Mouse (Mus musculus) CD4-positive, CD25-positive, alpha-beta regulatory T cell, adult 2 months (primary cell): Measurements from ENCODE around the gene Gm20388.

Experiments
- DNase-seq: peaks from one replicate; pipeline ENCODE4 v3.0.0-alpha.2; 2012; ENCODE audit warnings: low read depth, low spot score

Gm20388 gene

DNA sequence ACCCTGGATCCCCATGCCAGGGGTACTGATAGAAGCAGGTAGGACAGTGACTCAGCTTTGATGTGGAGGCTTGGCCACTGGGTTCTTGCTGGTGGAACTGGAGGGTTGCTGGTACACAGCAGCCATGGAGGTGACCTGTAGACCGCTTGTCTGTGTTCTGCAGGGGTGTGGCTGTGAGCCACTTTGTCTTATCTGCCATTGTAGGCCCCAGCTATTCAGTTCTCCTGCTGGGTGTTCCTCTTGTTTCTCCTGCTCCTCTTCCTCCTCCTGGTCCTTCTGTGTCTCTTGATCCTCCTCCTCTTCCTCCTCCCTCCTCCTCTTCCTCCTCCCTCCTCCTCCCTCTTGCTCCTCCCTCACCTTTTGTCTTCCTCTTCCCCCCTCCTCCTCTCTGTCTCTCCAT, 614.5 kb downstream of the Gm20388 start:
- no peak for DNase-seq

DNA sequence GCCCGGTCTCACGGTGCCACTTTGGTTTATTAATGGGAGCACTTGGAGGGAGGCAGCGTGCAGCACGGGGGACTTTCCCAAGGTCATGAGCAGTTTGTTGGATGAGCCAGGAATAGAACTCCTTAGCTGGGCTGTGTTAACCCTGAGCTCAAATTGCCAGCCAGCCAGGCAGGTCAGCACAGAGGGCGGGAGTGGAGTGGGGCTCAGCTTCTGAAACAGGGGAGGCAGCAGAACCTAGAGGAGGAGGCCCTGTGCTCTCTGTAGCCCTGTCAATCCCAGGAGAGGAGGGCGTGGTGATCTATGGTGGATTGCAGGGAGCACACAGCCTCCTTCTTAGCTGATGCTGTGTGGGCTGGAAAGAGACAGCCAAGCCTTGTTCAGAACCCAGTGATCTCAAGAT, 615.2 kb downstream of the Gm20388 start:
- no peak for DNase-seq

DNA sequence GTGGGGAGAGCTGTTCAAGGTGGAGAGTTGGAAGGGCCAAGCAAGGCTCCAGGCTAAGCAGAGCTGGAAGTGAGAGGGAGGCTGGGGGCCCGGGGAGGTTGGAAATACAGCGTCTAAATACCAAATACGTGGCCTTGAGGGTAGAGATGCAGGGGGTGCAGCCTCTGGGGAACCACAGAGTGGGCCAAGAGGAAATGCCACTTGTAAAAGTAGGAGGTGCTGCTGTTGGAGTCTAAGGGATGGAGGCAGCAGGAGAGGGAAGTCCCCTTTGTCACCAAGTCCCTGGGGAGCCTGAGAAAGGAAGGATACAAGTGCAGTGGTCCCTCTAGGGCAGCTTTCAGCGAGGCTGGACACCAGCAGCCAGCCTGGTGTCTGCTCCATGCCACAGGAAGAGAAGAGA, 615.9 kb downstream of the Gm20388 start:
- no peak for DNase-seq

DNA sequence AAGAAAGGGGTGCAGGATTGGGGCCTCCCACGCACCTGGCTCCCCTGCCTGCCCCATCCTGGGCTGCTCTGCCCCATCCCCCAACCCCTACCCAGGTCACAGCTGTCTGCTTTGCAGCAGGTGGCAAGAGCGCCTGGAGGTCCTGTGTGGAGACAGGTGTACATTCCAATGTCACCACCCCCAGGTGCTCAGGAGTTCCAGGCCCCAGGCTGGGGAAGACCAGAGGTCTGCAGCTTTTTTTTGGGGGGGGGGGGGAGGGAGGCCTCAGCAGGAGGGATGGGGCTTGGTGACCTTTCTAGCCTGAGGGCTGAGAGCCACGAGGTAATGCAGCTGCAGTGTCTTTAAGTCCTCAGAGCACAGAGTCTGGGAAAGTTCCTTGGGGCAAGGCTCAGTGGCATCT, 617.7 kb downstream of the Gm20388 start:
- DNase-seq, result no peak

DNA sequence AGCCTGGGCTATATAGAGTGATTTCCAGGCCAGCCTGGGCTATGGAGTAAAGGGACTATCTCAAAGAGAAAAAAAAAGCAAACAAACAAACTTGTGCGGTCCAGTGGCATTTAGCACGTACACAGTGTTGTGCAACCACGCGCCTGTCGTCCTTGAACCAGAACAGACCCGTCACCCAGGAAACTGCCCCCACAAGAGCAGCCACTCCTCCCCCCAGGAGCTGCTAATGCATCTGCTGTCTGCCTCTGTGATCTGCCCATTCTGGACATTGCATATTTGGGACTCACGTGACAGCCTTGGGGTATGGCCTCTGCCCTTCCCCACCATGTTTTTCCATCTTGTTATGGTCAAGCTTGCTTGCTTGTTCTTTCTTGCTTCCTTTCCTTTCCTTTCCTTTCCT, 618.6 kb downstream of the Gm20388 start:
- DNase-seq, result no peak

DNA sequence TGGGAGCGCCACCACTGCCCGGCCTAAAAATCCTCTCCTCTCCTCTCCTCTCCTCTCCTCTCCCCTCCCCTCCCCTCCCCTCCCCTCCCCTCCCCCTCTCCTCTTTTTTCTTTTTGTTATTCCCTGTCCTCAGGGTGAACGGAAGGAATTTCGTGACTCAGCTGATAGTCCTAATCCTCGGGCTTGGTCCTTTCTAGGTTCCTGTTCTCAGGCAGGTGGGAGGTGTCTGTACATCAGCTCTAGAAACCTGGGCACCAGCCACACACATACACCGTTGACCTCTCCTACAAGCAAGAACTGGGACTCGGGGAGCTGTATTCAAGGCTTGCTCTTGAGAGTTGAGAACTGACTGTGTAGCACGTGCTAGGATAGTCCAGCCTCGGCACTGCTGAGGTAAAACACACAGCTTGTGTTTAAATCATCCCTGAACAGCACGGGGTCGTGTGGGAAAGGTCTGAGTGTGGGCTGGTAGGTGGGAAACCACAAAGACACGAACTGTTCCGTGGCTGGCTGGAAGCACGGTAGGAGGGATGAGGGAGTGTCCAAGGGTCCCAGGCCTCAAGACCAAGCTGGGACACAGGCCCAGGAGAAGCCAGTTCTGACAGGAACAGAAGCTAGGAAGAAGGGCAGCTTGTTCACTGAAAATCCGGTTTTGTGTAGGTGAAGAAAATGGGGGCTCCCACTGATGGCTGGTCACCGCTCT, 620.5 kb downstream of the Gm20388 start:
- DNase-seq, result no peak

DNA sequence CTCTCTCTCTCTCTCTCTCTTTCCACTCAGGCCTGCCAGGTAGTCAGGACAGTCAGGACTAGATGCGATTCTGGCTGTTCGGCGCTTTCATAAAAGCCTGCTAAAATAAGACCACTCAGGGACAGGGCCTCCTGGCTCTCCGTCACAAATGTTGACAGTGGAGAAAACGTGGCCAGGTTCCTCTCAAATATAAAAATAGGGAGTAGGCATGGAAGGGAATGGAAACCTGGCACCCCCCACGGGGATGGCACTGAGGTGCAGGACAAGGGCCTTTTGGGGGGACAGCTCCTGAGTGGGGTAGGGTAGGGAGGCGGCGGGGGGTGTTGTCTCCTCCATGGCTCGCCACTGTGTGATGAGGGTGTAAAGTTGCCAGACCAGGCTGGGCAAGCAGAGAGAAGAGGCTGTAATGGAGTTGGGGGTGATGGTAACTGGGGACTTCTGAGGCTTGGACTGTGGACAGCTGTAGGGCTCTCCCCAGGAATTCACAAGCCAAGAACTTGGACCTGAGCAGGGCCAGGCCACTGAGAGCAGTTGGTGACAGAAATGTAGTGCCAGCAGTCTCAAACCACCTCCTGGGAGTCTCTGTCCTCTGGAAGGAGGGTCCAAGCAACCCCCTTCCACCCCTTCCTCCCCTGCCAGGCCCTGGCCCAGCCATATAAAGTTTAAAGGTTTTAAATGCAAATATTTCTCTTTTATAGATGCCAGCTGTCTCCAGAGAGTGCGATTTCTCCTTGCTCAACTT, 621.3 kb downstream of the Gm20388 start:
- no peak for DNase-seq

DNA sequence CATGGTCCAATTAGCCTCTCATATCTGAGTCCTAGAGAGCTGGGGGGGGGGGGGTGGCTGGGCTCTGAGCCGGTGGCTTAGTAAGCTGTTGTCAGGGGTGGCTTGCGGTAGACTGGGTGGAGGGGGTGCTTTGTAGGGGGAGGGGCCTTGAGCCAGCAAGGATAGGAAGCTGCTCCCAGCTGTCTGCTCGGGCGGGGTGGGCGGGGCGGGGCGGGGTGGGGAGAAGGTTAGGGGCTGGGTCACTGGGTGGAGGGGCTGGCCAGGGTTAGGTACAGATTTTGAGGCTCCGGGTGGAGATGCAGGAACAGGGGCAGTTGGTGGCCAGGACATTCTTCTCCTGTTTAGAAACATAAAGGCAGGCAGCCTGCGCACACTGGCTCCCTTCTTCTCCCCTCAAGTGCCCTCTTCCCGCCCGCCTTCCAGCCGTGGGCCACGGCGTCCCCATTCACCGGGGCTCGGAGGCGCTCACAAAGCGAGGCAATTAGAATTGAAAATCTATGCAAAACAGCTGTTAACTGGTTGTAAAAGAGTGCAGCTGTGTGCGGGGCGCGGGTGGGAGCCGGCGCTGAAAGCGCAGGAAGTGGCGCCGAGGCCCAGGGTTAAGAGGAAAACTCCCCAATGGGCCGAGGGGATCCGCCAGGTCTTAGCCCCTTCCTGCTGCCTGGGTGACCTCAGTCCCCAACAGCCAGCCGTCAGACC, 622.0 kb downstream of the Gm20388 start:
- peak; percentile 44 for DNase-seq

DNA sequence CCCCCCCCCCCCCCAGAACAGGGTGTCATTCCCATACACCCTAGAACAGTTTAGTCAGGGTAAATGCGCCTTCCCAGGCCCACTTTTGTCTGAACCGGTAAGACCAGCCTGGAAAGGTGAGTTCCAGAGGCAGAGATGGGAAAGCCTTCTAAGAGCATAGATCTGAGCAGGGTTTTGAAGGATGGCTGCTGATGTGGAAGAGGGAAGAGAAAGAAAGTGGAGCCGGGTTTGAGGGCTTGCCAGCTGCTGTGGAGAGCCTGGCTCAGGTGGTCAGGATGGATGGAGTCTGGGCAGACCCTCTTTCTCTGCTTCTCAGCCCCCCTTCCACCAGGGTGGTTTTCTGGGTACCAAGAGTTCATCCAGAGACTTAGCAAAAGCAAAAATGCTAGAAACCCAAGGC, 622.7 kb downstream of the Gm20388 start:
- DNase-seq, result no peak

DNA sequence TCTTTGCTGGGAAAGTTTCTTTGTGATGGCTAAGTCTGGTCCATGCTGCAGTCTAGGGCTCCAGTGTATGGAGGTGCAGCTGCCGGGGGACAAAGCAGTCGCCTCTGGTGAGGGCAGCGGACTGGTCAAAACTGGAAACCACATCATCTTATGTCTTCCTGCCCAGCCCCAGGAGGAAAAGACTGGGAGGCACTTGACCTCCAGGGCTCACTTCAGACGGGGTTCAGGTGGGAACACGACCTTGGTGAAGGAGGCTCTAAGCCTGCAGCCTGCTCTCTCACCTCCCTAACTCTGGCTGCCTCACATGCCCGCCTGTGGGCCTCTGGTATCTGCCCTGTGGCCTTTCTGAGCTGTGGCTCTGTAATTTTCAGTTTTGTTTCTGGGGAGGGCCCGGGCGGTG, 623.4 kb downstream of the Gm20388 start:
- DNase-seq, result no peak

DNA sequence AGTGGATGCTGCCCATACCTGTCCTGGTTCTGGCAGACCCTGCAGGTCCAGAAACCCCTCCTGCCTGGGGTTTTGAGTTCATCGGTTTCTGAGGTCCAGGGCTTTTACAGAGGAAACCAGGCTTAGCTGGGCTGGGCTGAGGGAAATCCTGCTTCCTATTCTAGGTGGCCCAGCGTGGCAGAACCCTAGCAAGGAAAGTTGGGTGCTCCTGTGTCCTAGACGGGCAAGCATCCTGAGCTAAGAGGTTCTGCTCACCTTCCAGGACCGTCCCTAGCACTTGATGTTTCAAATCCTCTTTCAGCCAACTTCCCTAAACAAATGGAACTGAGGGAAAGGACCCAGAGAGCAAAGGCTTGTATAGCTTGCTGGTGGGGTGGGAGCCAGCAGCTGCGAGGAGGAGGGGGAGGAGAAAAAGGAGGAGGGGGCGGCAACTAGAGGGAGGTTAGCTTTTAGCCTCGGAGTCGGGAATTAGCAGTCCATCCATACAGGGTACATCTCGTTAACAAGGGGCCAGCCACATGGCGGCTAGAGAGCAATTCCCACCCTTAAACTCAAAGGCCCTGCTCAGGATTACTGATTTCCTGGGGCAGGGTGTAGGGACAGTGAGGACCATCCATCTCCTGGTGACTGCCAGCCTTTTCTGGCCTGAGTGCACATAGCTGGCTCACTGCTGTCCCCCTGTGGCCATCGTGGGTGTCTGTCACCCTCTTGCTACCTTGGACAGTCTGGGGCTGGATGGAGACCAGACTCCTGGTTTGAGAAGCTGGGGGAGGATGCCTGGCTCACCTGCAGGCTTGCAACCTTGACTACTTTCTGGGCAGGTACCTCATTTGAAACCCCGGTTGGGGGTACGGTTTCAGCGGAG, 624.1 kb downstream of the Gm20388 start:
- DNase-seq, result peak; percentile 86

DNA sequence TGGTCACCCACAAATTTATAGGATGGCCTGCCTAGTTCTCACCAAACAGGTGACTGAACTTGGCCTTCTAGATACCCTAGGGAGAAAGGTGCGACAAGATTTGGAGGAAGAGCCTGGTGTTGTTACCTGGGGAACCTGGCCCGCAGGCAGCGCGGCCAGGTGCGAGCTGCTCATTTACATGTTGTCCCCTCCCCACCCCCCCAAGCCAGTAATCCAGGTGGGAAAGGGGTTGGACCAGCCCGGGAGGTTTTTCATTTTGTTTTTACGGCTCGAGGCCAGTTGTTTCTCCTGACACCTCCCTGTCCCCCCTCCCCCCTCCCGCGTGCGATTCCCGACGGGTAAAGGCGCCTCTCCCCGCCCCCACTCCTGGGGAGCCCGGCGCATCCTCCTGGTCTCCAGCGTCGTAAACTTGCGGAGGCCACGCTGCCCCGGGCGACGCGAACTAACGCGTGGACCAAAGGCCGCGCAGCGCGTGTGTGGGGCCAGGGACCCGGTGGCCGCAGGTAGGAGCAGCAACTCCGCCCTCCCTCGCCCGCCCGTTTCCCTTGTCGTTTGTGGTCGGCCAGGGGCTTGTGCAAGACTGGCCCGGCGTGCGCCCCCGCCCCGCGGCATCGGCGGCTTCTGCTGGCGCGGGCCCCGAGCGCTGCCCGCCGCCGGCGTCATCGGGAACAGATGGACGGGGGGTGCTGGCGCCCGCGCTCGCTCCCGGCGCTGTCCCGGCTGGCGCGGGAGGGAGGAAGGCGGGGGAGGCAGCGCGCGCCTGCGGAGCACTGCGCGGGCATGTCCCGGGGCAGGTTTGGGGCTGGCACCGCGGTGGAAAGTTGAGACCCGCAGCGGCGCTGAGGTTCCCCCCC, 625.0 kb downstream of the Gm20388 start:
- DNase-seq, result peak; percentile 59

DNA sequence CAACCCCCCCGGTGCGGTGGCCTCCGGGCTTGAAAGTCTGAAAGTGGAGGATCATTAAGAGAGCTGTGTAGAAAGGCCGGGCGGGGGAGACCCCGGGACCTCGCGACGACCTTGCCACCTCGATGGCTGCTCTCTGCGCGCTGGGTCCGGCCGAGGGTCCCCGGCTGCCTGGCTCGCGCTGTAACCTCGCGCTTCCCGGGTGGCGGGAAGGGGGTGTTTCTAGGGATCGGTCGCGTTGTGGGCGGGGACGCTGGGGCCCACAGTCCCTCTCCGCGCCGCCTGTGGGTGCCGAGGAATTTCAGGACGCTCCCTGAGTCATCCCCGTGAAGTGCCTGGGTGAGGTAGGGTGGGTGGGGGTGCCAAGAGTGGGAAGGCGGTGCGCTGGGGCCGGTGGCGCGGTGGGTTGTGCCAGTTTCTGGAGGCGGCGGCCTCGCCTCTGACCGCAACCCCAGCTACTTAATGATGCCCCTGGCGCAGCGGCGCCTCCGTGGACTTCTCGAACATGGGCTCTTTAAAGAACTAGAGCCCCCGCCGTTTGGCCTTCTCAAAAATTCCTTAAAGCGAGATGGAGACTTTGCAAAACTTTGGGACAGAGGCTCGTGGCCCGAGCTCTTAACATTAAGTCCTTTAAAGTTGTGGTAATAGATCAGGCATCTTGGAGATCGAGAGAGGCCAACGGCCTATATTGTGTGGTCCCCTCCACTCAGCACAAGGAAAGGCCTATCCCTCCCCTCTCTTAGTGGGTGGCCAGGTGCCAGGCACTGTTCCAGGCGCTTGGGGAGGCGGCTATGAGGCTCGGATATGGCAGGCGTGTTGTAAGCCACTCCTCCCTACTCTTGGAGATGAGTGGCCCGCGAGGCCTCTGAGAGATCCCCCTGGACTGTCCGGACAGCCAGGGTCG, 625.9 kb downstream of the Gm20388 start:
- peak; percentile 54 for DNase-seq

DNA sequence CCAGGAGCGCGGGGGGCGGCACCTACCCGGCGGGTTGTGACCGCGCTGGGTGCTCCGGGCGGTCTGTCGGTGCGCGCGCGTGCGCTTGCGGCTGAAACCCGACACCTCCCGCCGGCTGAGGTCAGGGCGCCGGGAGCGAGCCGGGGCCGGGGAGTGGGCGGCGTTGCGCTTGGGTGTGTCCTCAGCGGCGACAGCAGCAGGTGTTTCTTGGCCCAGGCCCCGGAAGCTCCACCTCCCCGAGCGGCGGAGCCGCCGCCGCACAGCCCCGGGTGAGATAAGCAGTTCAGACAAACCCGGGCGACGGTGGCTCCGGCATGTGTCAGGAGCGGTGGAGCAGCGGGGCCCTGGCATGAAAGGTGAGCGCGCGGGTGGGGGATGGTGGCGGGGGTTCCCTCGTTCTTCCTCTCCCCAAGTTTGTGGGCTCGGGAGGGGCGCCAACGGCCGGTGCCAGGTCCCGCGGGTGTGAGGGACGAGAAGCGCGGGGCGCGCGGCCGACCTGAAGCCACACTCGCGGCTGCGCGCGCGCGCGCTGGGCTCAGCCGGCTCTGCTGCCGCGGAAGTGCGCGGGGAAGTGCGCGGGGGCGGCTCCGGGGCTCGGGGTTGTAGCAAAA, 626.7 kb downstream of the Gm20388 start:
- peak; percentile 88 for DNase-seq

DNA sequence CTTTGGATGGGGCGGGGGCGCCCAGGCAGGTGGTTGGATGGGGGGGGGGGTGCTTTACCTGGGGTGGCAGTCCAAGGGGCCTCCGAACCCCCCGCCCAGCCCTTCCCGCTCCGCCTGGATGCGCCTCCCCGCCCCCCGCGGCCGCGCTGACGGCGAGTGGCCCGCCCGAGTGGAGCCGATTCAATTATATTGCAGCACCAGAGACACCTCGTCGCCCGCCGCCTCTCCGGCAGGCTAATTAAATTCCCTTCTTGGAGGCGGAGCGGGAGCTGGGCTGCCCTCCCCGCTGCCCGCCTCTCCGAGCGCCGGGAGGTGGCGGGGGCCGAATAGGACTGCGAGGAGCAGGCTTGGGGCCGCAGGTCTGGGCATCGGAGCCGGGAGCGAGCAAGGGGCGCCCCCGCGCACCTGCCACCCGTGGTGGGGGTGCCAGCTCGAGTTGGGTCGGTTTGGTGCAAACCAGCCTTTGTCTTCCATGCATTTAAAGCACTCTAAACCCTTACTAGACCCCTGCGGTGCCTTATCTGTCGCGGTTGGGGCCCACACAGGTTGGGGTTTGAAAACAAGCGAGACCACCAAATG, 627.3 kb downstream of the Gm20388 start:
- no peak for DNase-seq

DNA sequence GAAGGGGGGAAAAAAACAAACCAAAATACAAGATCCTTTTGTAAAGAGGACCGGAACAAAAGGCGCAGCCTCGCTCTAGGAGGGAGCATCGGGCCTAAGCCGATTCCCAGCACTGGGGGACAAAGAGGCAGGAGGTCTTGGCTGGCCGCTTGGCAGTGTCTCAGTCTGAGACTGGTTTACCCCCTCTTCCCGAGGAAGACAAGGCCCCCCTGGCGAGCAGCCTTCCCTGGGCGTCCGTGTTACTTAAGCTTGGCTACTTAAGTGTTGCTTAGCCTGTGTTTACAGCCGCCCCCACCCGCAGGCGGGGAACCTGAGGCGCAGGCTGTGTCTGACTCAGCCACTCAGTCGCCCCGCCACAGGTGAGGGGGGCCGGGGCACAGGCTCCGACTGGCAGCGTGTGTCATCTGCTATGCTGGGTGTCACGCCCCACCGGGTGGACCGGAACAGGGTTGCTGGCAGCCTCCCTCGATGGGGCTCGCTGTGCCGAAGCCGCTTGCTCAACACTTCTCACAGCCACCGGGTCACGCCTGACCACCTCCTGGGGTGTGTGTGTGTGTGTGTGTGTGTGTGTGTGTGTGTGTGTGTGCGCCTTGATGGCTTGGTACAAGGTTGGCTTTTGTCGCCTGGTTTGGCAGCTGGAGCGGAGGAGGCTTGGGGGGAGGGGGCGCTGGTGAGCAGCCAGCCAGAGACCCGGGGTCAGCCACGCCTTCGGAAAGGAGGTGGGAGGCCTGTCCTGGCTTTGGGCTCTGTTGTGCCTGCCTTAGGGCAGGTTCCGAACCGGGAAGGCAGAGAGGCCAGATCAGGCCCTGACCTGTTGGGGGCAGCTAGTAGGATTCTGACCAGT, 628.0 kb downstream of the Gm20388 start:
- peak; percentile 93 for DNase-seq

DNA sequence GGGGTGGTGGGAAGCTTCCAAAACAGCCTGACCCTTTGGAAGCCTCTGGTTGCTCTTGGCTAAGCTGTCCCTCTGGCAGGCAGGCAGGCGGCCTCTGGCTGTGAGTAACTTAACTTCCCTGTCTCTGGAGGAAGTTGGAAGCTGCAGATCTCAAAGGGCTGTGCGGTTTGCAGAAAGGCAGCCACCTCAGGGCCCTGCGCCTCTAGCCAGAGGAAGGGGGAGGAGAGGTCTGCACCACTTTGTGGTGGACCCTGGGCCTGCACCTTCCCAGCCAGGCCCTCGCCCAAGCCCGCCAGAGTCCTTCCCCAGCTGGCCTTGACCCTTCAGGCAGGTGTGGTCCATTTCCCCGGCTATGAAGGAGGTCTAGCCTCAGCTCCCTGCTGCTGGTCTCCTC, 628.7 kb downstream of the Gm20388 start:
- DNase-seq, result peak; percentile 39
